Mouse (Mus musculus) liver, adult 2 months (tissue): ENCODE data around the gene Lgals3bp.

ENCODE experiments used
- CTCF ChIP-seq: fragments of 200-500 bp; IDR thresholded peaks from 2 replicates; pipeline ENCODE4 v1.5.1; 2011; ENCODE audit warnings: low read depth, low read length, control low read depth
- POLR2A ChIP-seq: fragments of 200-500 bp; IDR thresholded peaks from 2 replicates; pipeline ENCODE4 v1.6.1; 2011; ENCODE audit warnings: low read length, control low read depth; ENCODE audit not compliant: insufficient read depth; ENCODE audit errors: extremely low read depth

GRCm38 (mm10) chr11:118417496-118417895 is 15.6 kb upstream of the Lgals3bp start:
- no peak for TF ChIP-seq POLR2A
- TF ChIP-seq CTCF = no peak
